Mouse (Mus musculus): ENCODE results near the gene Pltp.

GRCm38 (mm10) chr2:164817206-164817605, 40.3 kb downstream of the Pltp start:
- TF ChIP-seq POLR2A (IDR thresholded peaks at IDR 0.05; ENCODE audit: control insufficient read depth in 1 of 2, insufficient read depth in 1 of 2, low read depth in 1 of 2, low read length in 2 of 2, poor library complexity in 1 of 2) = no peak
- TF ChIP-seq CTCF (IDR thresholded peaks at IDR 0.05 in 2 of 3, conservative IDR thresholded peaks at IDR 0.05 in 1 of 3; ENCODE audit: control insufficient read depth in 1 of 3, insufficient read depth in 1 of 3, low read depth in 2 of 3, low read length in 3 of 3, poor library complexity in 1 of 3, severe bottlenecking in 1 of 3) = no peak
- TF ChIP-seq GABPA (IDR thresholded peaks at IDR 0.05; ENCODE audit: low read depth, low read length) = no peak
- TF ChIP-seq POLR2AphosphoS2 (IDR thresholded peaks at IDR 0.05; ENCODE audit: low read length) = no peak
- TF ChIP-seq JUND (IDR thresholded peaks at IDR 0.05; ENCODE audit: low read depth, low read length) = no peak
- TF ChIP-seq MAFK (IDR thresholded peaks at IDR 0.05; ENCODE audit: borderline replicate concordance, low read depth, low read length) = no peak
- TF ChIP-seq MEF2A (IDR thresholded peaks at IDR 0.05; ENCODE audit: extremely low read depth, insufficient replicate concordance, low read depth, low read length, poor library complexity, severe bottlenecking) = no peak
- TF ChIP-seq KAT2A (conservative IDR thresholded peaks at IDR 0.05; ENCODE audit: low read depth, low read length) = no peak
